Mouse (Mus musculus): ENCODE results near the gene Bnip3.

The Bnip3 gene

GRCm38 (mm10) chr7:138909277-138910192 is at the start of gene Bnip3:
Gene Bnip3, minus strand, starts transcription at chr7:138909519.
- DNase-seq (ENCODE audit: low spot score): peak; percentile 96

DNA sequence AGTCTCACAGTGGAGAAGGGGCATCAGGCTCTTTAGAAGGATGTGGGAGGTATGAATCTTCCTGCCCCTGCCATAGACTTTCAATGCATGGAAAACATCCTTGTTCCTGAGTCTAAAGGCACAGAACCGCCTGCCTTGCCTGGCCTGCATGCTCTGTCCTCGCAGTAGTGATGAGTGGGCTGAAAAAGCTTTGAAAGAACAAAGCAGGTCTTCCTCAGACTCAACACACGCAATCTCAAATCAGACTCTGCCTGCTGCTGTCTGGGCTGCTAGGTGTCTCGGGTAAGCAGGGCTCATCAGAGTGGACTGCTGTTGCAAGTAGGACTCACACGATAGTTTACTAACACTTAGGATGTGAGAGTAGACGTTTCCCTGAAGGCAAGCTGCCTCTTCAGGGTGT is 47.8 kb upstream of the Bnip3 start:
- no peak for DNase-seq (ENCODE audit: low spot score)

GRCm38 (mm10) chr7:138955787-138956186 is 46.5 kb upstream of the Bnip3 start:
- DNase-seq (ENCODE audit: low spot score): no peak

- DNase-seq (ENCODE audit: low spot score): no peak
Observed at GRCm38 (mm10) chr7:138948309-138948708, 39.0 kb upstream of the Bnip3 start.

DNA sequence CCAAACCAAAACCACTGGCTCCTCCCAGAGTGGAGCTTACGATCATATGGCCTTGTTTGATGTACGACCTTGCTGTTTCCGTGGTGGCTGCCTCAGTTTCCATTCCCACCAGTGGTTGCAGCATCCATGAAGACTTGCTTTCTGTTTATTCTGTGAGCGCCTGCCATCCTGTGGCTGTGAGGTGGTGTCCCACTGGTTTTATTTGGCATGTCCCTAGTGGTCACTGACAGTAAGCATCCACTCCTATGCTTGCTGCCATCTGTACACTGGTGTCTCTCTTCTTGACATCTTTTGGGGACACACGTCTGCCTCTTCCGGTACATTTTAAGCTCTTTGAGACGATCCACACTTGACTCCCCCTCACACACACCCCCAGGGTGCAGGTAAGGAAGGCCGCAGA is 38.4 kb upstream of the Bnip3 start:
- no peak for DNase-seq (ENCODE audit: low spot score)

DNA sequence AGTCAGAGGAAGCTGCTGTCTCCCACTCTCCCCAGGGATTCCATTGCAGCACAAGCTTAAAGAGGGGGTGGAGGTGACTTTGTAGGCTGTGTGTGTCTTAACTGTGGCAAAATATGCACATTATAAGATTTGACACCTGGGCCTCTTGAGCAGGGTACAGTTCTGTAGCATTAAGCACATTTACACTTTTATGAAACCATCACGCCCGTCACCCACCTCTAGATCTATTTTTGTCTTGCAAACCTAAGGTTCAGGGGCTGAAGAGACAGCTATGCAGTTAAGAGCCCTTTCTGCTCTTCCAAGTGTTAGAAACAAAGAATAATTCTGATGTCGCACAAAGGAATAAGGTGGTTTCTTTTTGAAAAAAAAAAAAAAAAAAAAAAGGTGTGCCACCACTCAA is 36.3 kb upstream of the Bnip3 start:
- DNase-seq (ENCODE audit: low spot score): no peak

GRCm38 (mm10) chr7:138942301-138942700 is 33.0 kb upstream of the Bnip3 start:
- no peak for DNase-seq (ENCODE audit: low spot score)

DNA sequence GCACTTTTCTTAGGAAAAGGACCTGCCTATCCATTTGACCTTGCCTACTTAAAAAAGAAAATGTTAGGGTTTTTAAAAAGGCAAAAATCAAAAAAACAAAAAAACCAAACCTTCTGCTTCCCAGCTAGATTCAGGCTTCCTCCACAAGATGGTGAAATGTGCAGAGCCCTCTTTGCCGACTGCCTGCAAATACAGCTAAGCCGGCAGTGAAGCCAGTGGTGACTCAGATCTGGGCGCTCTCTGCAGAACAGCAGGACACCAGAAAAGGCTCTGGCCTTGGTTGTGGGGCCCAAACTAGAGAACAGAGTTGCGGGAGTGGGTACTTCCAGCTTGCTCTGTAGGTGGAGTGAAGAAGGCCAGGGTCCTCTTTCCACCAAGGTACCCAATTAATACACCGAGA is 32.3 kb upstream of the Bnip3 start:
- no peak for DNase-seq (ENCODE audit: low spot score)

- no peak for DNase-seq (ENCODE audit: low spot score)
Observed at GRCm38 (mm10) chr7:138940612-138941461, 31.5 kb upstream of the Bnip3 start, which contains the start of gene Jakmip3. Gene Jakmip3, plus strand, starts transcription at chr7:138940730.

DNA sequence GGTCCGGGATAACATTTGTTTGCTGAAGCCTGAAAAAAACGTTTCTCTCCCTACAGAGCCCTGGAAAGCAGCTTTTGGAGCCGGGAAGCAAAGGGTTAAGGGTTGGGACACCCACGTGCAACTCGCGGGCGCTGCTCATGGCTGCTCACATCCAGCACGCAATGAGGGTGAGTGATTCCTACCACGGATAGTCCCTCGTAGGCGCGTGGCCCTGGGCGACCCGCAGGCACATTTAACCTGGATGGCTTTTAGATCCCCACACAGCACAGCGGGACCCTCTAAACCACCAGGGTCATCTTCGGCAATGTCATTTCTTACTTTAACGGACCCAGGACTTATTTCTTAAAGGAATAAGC is 30.9 kb upstream of the Bnip3 start:
- DNase-seq (ENCODE audit: low spot score): peak; percentile 56

DNA sequence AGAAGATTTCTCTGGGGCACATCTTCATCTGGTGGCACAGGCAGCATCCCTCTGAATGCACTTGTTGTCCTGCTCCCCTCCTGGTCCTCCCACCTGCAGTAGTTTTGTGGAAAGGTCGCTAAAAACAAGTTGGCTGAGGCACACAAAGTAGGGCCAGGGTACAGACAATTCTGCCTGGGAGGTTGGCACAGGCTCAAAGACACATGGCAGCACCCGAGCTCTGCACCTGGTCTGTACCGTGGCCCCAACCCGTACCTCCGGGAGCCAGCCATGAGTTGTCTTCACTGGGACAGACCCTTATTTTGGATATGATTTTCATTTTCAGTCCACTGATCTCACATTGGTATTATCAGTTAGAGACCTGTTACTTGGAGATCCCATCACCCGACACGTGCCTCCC is 29.7 kb upstream of the Bnip3 start:
- DNase-seq (ENCODE audit: low spot score): no peak

- peak; percentile 49 for DNase-seq (ENCODE audit: low spot score)
Observed at GRCm38 (mm10) chr7:138934523-138934922, 25.2 kb upstream of the Bnip3 start.

GRCm38 (mm10) chr7:138928456-138928855 is 19.1 kb upstream of the Bnip3 start:
- DNase-seq (ENCODE audit: low spot score): no peak

- DNase-seq (ENCODE audit: low spot score): peak; percentile 53
Observed at GRCm38 (mm10) chr7:138923756-138924425, 14.6 kb upstream of the Bnip3 start.

DNA sequence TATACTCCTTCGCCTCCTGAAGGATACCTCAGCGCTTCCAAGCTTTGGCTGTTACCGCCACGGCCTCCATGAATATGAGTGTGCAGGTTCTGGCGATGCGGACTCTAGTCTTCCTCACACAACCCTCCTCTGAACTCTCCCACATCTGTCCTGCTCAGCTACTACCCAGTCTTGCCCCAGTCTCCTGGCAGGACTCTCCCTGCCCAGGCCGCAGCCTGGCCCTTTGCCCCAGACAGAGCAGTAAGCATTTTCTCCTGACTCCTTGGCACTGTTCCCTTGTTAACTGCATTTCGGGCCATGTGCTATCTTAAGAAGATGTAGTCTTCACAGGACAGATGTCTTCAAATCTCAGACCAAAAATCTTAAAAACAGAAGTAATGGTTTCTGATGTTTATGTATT is 12.3 kb upstream of the Bnip3 start:
- DNase-seq (ENCODE audit: low spot score): no peak

DNA sequence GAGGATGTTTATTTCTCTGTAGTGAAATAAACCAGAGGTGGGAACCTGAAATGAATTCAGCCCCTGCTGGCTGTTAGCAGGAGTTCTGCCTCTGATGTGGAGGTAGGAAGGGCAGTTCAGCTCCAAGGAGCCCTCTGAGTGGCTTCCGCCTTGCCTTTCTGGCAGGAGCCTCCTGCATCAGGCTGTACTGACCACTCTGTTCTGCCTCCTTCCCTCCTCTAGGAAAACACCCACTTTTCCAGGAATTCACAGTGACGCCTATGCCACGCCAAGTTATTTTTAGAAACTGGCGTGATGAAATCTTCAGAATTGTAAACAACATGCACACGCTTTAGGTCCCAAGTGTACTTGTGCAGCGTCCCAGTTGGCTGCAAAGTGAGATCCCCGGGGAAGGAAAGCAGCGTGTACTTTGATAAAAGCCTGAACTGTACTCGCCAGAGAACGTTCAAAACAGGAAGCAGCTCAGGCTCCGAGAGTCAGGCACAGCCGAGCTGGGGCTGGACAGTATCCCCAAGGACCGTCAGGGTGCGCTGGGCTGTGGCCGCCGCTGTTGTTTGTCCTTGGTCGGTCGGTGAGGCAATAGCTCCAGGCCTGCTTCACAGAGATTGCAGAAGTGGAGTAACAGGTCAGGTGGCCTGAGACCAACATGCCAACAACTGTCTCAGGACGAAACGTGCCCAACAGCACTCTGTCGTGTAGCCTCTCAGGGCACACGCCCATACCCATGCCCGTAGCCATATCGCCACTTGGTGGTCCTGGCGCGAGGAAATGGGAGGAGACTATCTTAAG is 10.0 kb upstream of the Bnip3 start:
- DNase-seq (ENCODE audit: low spot score): peak; percentile 76

DNA sequence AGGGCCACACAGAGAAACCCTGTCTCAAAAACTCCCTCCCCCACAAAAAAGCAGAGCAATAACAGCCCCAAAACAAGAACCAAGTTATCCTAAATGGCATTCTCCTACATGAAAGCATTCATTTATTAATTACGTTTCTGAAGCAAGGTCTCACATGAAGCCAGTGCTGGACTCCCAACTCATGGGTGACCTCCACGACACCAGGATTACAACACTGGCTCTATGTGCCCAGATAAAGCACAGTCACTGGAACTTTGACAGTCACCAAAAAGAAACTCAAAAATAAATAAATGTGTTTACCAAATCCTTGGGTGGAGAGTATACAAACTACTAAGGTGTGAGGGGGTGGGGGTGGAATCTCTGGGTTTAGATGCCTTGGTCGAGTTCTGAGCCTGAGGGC is 4.3 kb upstream of the Bnip3 start:
- DNase-seq (ENCODE audit: low spot score): no peak

GRCm38 (mm10) chr7:138910193-138910562 is 859 bp upstream of the Bnip3 start:
- DNase-seq (ENCODE audit: low spot score): no peak

DNA sequence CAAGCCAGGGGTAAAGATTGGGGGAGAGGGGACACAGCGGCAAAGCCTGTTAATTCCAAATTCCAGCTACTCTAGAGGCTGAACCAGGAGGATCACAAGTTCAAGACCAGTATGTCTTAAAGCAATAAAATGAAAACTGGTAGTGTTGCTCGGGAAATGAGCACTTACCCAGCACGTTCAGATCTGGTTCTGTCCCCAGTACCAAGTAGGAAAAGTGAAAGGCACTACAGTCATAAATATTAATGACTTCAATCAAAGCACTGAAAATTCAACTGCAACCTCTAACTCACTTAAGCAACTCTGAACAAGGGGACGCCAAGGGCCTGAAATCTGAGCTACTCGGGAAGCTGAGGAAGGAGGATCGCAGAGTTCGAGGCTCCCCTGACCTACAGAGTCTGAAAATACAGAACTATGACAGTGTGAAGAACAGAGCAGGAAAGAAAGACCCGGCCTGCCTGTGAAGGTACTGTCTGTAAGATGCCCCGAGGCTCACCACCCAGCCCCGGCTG is 497 bp downstream of the Bnip3 start:
- no peak for DNase-seq (ENCODE audit: low spot score)

DNA sequence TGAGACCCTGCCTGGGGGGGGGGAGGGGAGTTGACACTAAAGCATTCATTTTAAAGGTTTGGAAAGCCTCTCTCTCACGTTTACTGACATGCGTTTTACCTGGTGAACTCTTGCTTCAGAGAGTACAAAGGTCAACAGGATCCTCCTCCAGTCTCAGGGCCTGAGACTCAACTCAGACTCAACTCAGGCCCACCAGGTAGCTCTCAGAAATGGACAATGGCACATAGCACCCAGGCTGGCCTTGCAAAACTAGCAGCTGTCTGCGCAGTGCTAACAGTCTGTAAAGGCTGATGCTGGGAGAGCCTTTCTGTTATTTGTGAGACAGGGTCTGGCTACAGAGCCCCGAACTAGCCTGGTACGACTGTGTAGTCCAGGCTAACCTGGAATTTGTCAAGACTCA is 1.3 kb downstream of the Bnip3 start:
- DNase-seq (ENCODE audit: low spot score): no peak

DNA sequence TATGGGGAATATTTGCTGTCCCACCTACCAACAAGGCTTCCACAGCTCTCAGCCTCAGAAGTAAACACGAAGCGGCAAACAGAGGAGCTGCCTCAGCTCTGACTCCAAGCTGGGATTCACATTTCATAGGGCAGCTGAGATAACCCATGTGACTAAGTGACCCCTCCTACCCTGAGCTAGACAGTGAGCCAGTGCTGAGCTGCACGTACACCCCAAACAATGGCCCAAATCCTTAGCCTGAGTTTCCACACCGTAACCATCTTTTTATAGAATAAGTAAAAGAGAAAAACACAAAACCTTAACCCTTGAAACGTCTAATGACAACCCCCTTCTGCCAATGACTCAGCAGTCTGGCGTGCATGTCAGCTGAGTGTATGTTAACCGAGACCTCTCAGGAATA is 2.3 kb downstream of the Bnip3 start:
- DNase-seq (ENCODE audit: low spot score): no peak

DNA sequence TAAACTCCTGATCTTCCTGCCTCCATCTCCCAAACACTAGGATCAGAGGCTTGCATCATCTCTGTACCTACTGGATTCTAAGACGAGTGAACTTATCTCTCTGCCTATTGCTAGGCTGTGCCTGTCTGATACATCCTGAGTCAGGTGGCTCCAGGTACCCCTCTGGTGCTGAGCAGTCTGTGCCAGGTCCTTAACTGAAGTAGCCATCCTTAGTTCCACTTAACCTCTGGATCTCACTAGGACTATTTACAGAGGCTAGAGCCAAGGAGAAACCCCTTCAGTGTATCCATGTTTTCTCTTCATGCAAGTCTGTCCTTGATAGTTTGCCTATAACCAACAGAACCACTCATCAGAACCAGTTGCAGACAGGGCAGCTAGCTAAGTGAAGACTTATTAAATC is 2.9 kb downstream of the Bnip3 start:
- DNase-seq (ENCODE audit: low spot score): no peak
